Mouse (Mus musculus) hindbrain, embryonic 10.5 days (tissue): ENCODE data around the gene Cdhr3. TPM values are rescaled to one million over a fixed set of nuclear protein-coding genes. Genes with fewer than 3 reads are reported as not detected.
A peak's percentile ranks its signal among the peaks of the same experiment; 100 is the strongest.

Experiments
- DNase-seq: peaks from one replicate; pipeline ENCODE4 v3.0.0-alpha.2; 2017; ENCODE audit warnings: low spot score
- H3K27ac ChIP-seq: fragments of 300-500 bp; sonication (generic); 2 replicates; pipeline ENCODE4 v1.5.1; 2016; ENCODE audit warnings: mild to moderate bottlenecking, moderate library complexity
- H3K27me3 ChIP-seq: fragments of 300-500 bp; sonication (generic); 2 replicates; pipeline ENCODE4 v1.6.1; 2016; ENCODE audit warnings: mild to moderate bottlenecking; ENCODE audit not compliant: poor library complexity, insufficient read depth, severe bottlenecking
- H3K36me3 ChIP-seq: fragments of 300-500 bp; sonication (generic); 2 replicates; pipeline ENCODE4 v1.6.1; 2016; ENCODE audit warnings: mild to moderate bottlenecking, moderate library complexity
- H3K4me1 ChIP-seq: fragments of 300-500 bp; sonication (generic); replicated peaks from 2 replicates; pipeline ENCODE4 v1.6.1; 2016; ENCODE audit warnings: mild to moderate bottlenecking
- H3K4me3 ChIP-seq: fragments of 300-500 bp; sonication (generic); 2 replicates; pipeline ENCODE4 v1.5.1; 2016; ENCODE audit warnings: mild to moderate bottlenecking, moderate library complexity
- H3K9me3 ChIP-seq: fragments of 300-500 bp; sonication (generic); 2 replicates; pipeline ENCODE4 v1.6.1; 2016; ENCODE audit warnings: mild to moderate bottlenecking, moderate library complexity
- WGBS: fragments of 180-500 bp; shearing (Covaris S2); methylation state at CpG from one replicate; pipeline ENCODE4 v1.1.7; 2016; 5-methylcytosine and 5-hydroxymethylcytosine counted together
- polyA plus RNA-seq: library from polyadenylated mRNA; unstranded; fragments of >200 nt; fragmentation: Nextera tagmentation; extraction: Ambion mirVana; gene quantifications from 2 replicates; pipeline ENCODE4 v1.2.1, GENCODE M21; 2016

Gene Cdhr3
- polyA plus RNA-seq, 1 experiment from 2014 or later, result 0.27 TPM

DNA sequence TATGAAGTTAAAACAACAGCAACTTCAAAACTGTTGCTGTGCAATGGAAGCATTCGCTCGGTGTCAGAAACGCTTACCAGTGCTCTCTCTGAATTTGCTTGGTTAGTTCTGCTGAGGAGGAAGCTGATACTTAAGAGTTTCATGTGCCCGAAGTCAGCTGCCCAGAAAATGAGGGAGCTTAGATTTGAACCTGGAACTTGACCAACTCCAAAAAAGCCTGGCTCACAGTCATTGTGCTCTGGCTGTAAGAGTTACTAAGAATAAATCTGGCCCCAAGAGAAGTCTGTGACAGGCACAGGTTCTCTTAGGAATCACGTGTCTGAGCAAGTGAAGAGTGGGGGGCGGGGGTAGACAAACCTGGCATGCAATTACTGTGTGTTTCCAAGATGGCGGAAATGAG, 51.2 kb downstream of the Cdhr3 start:
- 89% methylated on average over 7 of the region's 7 CpGs for WGBS
- H3K27me3 ChIP-seq, result peaks cover 16% of the 10 kb centered on the region; the same call in 1 of the 2 replicates
- no peak for DNase-seq
- no peak overlapping the region for H3K4me3 ChIP-seq
- H3K4me1 ChIP-seq, result peaks cover 12% of the 10 kb centered on the region
- H3K9me3 ChIP-seq, result no peaks in the 10 kb centered on the region
- no peaks in the 10 kb centered on the region for H3K36me3 ChIP-seq
- no peak overlapping the region for H3K27ac ChIP-seq

DNA sequence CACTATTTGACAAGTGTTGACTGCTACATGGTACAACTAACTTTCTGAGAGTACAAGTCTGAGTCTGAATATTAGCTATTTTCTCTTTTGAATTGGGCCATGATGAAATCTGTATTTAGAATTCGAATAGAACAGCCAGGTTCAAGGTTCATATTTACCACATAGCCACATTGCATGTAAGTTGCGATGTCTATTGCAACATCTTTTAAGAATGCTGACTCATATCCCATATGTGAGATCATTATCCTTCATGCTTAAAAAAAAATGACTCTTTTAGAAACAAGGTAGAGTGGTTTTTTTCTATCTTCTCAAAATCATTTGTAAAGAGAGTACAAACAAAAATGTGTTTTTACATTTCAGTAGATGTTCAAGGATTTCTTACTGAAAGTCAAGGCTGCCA, 51.9 kb downstream of the Cdhr3 start:
- Histone ChIP-seq H3K4me1 (peaks cover 11% of the 10 kb centered on the region), H3K36me3 (no peaks in the 10 kb centered on the region), H3K27ac (no peak overlapping the region), H3K9me3 (no peaks in the 10 kb centered on the region), H3K4me3 (no peak overlapping the region), H3K27me3 (peaks cover 13% of the 10 kb centered on the region; the same call in 1 of the 2 replicates)
- no peak for DNase-seq
- WGBS, result 86% methylated on average over 2 of the region's 2 CpGs

DNA sequence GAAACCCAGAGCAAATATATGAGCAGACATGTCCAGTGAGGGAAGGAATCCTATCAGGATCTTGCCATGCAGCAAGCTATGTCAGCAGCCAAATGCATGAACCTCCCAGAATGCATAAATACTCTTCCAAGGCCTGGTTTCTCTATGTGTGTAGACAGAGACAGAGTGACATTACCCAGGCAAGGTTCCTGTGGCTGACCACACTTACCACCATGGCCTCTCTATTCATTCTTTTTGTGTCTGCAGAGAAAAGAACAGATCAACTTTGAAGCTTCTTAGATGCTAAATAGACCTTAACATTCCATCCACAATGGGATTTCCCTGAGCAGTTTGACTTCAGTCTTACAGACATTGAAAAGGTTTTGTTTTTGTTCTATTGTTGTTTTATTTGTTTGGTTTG, 54.0 kb downstream of the Cdhr3 start:
- H3K27me3 ChIP-seq, result peaks cover 21% of the 10 kb centered on the region; the same call in 1 of the 2 replicates

DNA sequence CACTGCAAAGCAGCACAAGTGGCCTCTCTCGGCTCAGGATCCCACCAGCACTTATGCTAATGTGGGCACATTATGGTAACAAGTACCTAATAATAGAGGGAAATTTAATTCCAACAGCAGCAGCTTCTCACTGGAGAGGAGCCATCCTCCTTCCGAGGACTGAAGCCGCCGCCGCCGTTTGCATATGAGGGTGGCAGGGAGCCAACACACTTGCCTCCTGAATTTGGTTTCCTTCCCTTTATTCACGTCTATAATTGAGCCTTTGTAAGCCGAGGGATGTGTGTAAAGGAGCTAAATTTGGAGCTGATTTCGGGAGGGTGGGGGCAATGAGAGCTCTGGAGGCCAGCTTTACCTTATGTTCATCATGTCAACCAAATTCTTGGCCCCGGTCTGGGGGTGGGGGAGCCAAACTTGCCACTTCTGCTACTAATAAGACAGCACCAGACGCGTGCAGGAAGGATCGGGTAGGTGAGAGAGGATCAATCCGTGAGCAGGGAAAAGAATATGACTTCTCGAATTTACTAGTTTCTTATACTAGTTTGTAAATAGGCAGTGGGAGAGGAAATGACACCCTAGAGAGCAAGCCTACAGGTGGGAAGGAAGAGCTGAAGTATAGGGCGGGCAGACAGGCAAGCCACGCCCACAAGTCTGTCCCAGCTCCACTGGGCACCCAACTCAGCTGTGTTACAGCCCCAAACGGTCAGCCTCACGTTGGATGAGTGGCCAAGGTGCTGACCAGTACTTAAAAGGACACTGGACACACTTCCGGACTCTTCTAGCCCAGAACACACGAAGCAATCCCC, 56.8 kb downstream of the Cdhr3 start:
- WGBS, result 22% methylated on average over 21 of the region's 21 CpGs
- peak; percentile 40 for DNase-seq
- peak overlapping the region; percentile 31 for H3K4me3 ChIP-seq
- H3K27ac ChIP-seq, result peak overlapping the region; percentile 74
- peaks cover 18% of the 10 kb centered on the region for H3K4me1 ChIP-seq
- H3K36me3 ChIP-seq, result no peaks in the 10 kb centered on the region
- no peaks in the 10 kb centered on the region for H3K9me3 ChIP-seq
- peaks cover 25% of the 10 kb centered on the region for H3K27me3 ChIP-seq

More for the DNA sequence above, 54.0 kb downstream of the Cdhr3 start:
- Histone ChIP-seq H3K9me3 (no peaks in the 10 kb centered on the region), H3K27ac (no peak overlapping the region), H3K36me3 (no peaks in the 10 kb centered on the region), H3K4me1 (peaks cover 18% of the 10 kb centered on the region), H3K4me3 (no peak overlapping the region)
- DNase-seq, result no peak

DNA sequence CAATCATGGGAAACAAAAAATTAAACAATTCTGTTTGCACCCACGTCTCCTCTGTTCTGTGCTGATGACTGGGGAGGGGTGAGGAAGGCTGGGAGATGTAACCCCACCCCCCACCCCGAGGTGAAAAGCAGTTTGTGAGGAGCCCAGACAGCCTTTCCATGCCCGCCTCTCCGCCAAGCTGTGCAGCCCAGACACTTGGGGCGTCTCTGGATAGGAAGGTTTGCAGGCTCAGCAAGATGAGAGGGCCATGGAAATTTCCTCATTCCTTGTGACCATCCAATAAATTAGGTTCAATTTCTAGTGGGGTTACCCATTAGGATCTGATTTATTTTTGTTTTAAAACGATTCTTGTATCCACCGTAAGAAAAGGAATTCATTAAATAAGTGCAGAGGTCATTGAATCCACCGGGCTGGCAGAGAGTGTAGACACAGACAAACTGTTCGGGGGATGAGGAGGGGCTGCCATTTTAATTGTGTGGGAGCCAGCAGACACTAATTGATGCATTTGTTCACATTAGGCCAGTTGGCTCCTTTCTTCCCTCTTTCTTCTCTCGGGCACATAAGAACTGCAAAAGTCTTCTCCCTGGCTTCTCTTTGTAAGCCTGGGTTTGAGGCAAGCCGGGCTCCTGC, 57.5 kb downstream of the Cdhr3 start:
- 34% methylated on average over 11 of the region's 11 CpGs for WGBS
- peak overlapping the region; percentile 74 for H3K27ac ChIP-seq
- peaks cover 25% of the 10 kb centered on the region for H3K27me3 ChIP-seq
- H3K4me3 ChIP-seq, result peak overlapping the region; percentile 31
- peaks cover 18% of the 10 kb centered on the region for H3K4me1 ChIP-seq
- no peak for DNase-seq
- no peaks in the 10 kb centered on the region for H3K9me3 ChIP-seq
- no peaks in the 10 kb centered on the region for H3K36me3 ChIP-seq

DNA sequence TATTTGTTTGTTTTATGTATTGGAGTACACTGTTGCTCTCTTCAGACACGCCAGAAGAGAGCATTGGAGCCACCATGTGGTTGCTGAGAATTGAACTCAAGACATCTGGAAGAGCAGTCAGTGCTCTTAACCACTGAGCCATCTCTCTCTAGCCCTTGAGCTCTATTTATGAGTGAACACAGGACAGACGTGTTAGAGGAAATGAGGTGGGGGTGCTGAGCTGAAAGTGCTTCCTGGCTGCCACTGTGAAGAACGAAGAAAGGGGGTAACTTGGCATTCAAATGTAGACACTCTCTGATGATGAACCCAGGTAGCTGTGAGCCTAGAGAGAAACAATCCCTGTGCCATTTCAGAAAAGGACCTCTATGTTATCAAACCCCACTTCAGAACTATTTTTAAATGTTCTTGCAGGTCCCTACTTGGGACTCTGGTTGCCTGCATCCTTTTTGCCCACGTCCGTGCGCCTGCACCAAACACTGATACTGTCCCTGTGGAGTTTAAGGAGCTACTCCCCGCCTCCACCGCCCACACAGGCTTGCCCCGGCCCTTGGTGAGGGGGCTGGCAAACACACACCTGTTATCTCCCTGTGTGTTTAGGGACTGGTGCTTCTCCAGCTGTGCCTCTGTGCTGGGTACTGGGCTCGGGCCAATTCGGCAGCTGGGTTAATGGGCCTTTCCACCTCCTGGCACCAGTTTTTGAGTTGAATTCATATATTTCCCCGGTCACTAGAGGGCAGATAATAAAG, 58.2 kb downstream of the Cdhr3 start:
- DNase-seq, result no peak
- peaks cover 18% of the 10 kb centered on the region for H3K4me1 ChIP-seq
- 61% methylated on average over 12 of the region's 12 CpGs for WGBS
- no peaks in the 10 kb centered on the region for H3K9me3 ChIP-seq
- peak overlapping the region; percentile 74; the same call in 1 of the 2 replicates for H3K27ac ChIP-seq
- no peak overlapping the region for H3K4me3 ChIP-seq
- H3K27me3 ChIP-seq, result peaks cover 28% of the 10 kb centered on the region
- no peaks in the 10 kb centered on the region for H3K36me3 ChIP-seq

DNA sequence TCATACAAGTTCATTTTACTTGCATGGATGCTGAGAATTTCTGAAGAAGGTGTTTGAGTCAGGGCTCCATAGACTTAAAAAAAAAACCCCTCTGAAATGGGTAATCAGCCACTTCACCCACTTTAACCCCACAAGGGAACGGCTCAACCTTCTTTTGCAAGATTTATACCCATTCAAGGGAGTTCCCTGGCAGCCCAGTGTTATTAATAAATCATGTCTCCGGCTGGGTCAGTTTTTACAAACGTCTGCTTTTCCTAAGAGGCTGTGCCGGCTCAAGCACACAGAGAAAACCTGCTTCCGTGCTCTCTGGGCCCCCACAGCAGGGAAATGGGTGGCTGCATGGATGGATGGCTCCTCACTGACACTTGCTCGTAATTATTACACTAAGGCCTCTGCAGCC, 59.5 kb downstream of the Cdhr3 start:
- no peak for DNase-seq
- peaks cover 40% of the 10 kb centered on the region for H3K27me3 ChIP-seq
- WGBS, result 75% methylated on average over 6 of the region's 6 CpGs

DNA sequence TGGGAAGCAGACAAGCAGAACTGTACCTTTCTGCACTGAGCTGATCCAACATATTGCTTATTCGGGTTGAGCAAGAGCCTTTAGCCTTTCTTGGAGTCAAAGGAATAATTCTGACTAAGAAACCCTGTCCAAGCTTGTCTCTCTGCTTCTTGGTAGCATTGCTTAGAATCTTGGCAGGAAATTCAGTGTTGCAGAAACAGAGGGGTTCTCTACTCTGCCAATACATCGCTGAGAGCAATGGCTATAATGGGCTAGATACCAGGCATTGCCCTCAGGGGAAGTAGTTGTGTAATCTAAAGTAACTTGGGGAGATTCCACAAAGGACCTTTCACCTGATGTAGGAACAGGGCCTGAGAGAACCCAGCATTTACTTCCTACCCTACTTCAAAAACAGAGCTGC, 62.1 kb downstream of the Cdhr3 start:
- H3K27me3 ChIP-seq, result peaks cover 41% of the 10 kb centered on the region
- 82% methylated on average over 2 of the region's 2 CpGs for WGBS
- no peak for DNase-seq

More for the DNA sequence above, 59.5 kb downstream of the Cdhr3 start:
- Histone ChIP-seq H3K4me1 (peaks cover 28% of the 10 kb centered on the region), H3K9me3 (no peaks in the 10 kb centered on the region), H3K4me3 (no peak overlapping the region), H3K36me3 (no peaks in the 10 kb centered on the region), H3K27ac (peak overlapping the region; percentile 45; the same call in 1 of the 2 replicates)

DNA sequence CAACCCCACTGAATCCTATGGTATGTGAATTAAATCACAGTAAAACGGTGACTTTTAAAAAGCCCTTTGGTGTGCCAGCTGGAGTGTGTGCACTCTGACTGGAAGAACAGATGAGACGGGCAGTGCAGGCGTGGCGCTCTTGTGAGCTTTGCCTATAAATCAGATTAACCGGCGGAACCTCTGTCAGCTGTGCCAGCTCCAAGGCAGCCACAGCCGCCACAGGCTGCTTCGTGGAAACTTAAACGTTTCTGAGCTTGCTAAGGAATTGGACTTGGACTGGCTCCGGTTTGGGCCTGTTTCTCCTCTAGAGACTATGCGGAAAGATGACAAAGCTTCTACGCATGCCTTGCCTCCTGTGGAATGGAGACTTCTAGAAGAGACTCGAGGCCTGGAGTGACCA, 62.6 kb downstream of the Cdhr3 start:
- Histone ChIP-seq H3K9me3 (no peaks in the 10 kb centered on the region), H3K4me3 (no peak overlapping the region), H3K36me3 (no peaks in the 10 kb centered on the region), H3K27me3 (peaks cover 40% of the 10 kb centered on the region), H3K27ac (no peak overlapping the region), H3K4me1 (peaks cover 23% of the 10 kb centered on the region)
- DNase-seq, result no peak
- WGBS, result 87% methylated on average over 13 of the region's 13 CpGs

More for the DNA sequence above, 62.1 kb downstream of the Cdhr3 start:
- no peak overlapping the region for H3K27ac ChIP-seq
- H3K9me3 ChIP-seq, result no peaks in the 10 kb centered on the region
- no peak overlapping the region for H3K4me3 ChIP-seq
- peaks cover 28% of the 10 kb centered on the region for H3K4me1 ChIP-seq
- no peaks in the 10 kb centered on the region for H3K36me3 ChIP-seq

DNA sequence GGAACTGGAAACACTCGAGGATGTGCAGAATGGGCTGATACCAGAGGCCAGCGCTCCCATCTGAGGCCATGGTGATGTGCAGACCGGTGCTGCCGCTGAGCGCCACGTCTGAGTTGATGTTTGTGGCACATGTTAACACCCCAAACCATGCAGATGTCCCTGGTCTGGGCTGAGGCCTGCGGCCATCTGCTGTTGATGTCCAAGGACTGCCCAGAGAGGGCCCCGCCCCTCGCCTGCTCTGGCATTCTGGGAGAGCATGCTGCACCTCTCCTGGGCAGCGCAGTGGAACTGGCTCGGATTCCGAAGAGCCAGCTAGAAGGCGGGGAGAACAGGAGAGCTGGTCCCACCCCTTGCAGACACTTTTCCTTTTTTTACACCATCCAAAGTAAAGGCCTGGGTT, 64.0 kb downstream of the Cdhr3 start:
- Histone ChIP-seq H3K4me3 (no peak overlapping the region), H3K36me3 (no peaks in the 10 kb centered on the region), H3K9me3 (no peaks in the 10 kb centered on the region), H3K4me1 (peaks cover 18% of the 10 kb centered on the region), H3K27ac (peak overlapping the region; percentile 54; the same call in 1 of the 2 replicates), H3K27me3 (peaks cover 34% of the 10 kb centered on the region)
- DNase-seq, result peak; percentile 22
- 50% methylated on average over 13 of the region's 13 CpGs for WGBS

DNA sequence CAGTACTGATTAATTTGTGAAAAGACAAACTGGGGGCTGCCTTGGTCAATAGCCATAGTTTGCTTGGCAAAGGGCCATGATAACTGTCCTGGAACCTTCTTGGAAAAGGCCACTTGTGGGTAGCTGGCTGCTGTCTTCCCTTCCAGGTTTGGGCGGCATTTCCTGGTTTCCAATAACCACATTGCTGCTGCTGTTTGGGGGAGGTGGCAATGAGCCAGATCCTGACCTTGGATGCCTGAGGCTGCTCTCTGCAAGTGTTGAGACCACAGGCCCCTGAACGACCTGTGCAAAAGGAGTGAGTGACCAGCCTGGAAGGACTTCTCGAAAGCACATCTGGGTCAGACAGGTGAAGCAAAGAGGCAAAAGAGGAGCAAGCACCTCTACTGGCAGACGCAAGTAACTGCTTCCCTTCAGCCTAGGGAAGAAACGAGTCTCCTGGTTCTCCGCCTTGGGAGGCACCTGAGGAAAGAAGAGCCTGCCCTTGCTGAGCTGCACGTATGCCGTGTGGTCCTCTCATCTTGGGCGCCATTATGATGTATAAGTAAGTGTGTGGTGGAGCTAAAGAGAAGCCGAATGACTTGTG, 64.5 kb downstream of the Cdhr3 start:
- H3K4me1 ChIP-seq, result peaks cover 18% of the 10 kb centered on the region
- H3K27ac ChIP-seq, result peak overlapping the region; percentile 54; the same call in 1 of the 2 replicates
- H3K4me3 ChIP-seq, result no peak overlapping the region
- 50% methylated on average over 10 of the region's 10 CpGs for WGBS
- no peak for DNase-seq
- no peaks in the 10 kb centered on the region for H3K9me3 ChIP-seq
- H3K36me3 ChIP-seq, result no peaks in the 10 kb centered on the region
- peaks cover 29% of the 10 kb centered on the region for H3K27me3 ChIP-seq

DNA sequence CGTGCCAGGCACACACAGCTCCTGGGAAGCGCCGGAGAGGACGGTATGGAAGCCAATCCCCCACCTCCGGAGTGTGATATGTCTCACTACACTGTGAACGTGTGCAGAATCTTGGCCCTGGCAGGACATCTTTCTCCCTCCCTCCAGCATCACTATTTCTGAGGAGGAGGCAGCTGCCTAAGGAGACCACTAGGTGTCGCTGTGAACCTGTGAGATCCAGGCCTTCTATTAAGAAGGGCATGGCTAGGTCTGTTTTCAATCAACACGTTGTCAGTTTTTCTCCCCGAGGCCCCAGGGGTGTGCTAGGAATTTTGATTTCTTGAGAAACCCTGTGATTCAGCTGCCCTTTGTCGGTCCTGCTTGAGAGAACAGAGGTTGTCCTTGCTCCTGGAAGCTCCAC, 65.6 kb downstream of the Cdhr3 start:
- H3K27me3 ChIP-seq, result peaks cover 29% of the 10 kb centered on the region
- peak; percentile 78 for DNase-seq
- peak overlapping the region; percentile 71 for H3K27ac ChIP-seq
- H3K36me3 ChIP-seq, result no peaks in the 10 kb centered on the region
- no peak overlapping the region for H3K4me3 ChIP-seq
- 0 out of 2 replicates have a peak, but pooled peaks cover 4% of the 10 kb centered on the region for H3K9me3 ChIP-seq
- WGBS, result 5% methylated on average over 10 of the region's 10 CpGs
- peaks cover 18% of the 10 kb centered on the region for H3K4me1 ChIP-seq
